Mouse (Mus musculus) heart, postnatal 36 days (tissue): ENCODE measurements around the gene Cideb. TPM values are rescaled to one million over a fixed set of nuclear protein-coding genes. Genes with fewer than 3 reads are reported as not detected.

Experiments
- total RNA-seq, 2 experiments: library from RNA; stranded (reverse); gene quantifications; 2 replicates each; pipeline ENCODE4 v1.2.3; 2021

Cideb gene
- total RNA-seq, 2 experiments from 2014 or later, result 0.64 to 1.6 TPM

Other genes starting within 250 kb of the Cideb start
- not detected for gene Cpne6, start 248.0 kb downstream of the Cideb start, total RNA-seq
- not detected for gene Nrl, start 233.5 kb downstream of the Cideb start, total RNA-seq
- 10 to 100 TPM; 12.9 to 13.2 TPM for gene Pck2, start 218.2 kb downstream of the Cideb start, total RNA-seq
- gene Dcaf11, start 198.5 kb downstream of the Cideb start, total RNA-seq, result 100 to 1,000 TPM; 138 to 148 TPM
- not detected for gene A730061H03Rik, start 198.1 kb downstream of the Cideb start, total RNA-seq
- 100 to 1,000 TPM; 188 to 200 TPM for gene Fitm1, start 182.8 kb downstream of the Cideb start, total RNA-seq
- 100 to 1,000 TPM; 250 to 298 TPM for gene Psme1, start 180.3 kb downstream of the Cideb start, total RNA-seq
- gene Emc9, start 173.2 kb downstream of the Cideb start, total RNA-seq, result 10 to 100 TPM; 59.7 to 63.2 TPM
- gene Psme2, start 167.3 kb downstream of the Cideb start, total RNA-seq, result 100 to 1,000 TPM; 103 to 107 TPM
- 10 to 100 TPM; 29.1 to 35.0 TPM for gene Rnf31, start 166.8 kb downstream of the Cideb start, total RNA-seq
- gene Irf9, start 154.9 kb downstream of the Cideb start, total RNA-seq, result 10 to 100 TPM; 10.6 to 17.7 TPM
- gene Rec8, start 140.4 kb downstream of the Cideb start, total RNA-seq, result under 1 TPM; 0.11 to 0.19 TPM
- gene Ipo4, start 122.5 kb downstream of the Cideb start, total RNA-seq, result 10 to 100 TPM; 54.1 to 62.7 TPM
- gene Gm49378, start 120.6 kb downstream of the Cideb start, total RNA-seq, result 1 to 10 TPM; 3.0 to 3.7 TPM
- gene Tm9sf1, start 114.7 kb downstream of the Cideb start, total RNA-seq, result 10 to 100 TPM; 38.3 to 42.1 TPM
- under 1 TPM; 0.51 to 0.61 TPM for gene Tssk4, start 108.3 kb downstream of the Cideb start, total RNA-seq
- gene Mdp1, start 98.0 kb downstream of the Cideb start, total RNA-seq, result 10 to 100 TPM; 42.6 to 57.7 TPM
- 10 to 100 TPM; 10.8 to 11.0 TPM for gene Gmpr2, start 86.5 kb downstream of the Cideb start, total RNA-seq
- gene Nedd8, start 86.3 kb downstream of the Cideb start, total RNA-seq, result 100 to 1,000 TPM; 242 to 257 TPM
- 10 to 100 TPM in 1 of 2 experiments, 1 to 10 TPM in 1; 10.0 to 12.9 TPM for gene Tinf2, start 76.6 kb downstream of the Cideb start, total RNA-seq
- under 1 TPM; 0.31 to 0.33 TPM for gene Tgm1, start 44.5 kb downstream of the Cideb start, total RNA-seq
- gene Rabggta, start 36.2 kb downstream of the Cideb start, total RNA-seq, result 10 to 100 TPM; 12.7 to 13.3 TPM
- gene Dhrs1, start 12.8 kb downstream of the Cideb start, total RNA-seq, result 10 to 100 TPM; 41.3 to 44.2 TPM
- gene Nop9, start 12.8 kb downstream of the Cideb start, total RNA-seq, result 10 to 100 TPM in 1 of 2 experiments, 1 to 10 TPM in 1; 8.4 to 12.8 TPM
- gene Ltb4r2, start 3.0 kb upstream of the Cideb start, total RNA-seq, result under 1 TPM in 1 of 2 experiments, not detected in 1; 0.19 TPM
- gene Ltb4r1, start 7.5 kb upstream of the Cideb start, total RNA-seq, result under 1 TPM in 1 of 2 experiments, not detected in 1; 0.24 TPM
- 10 to 100 TPM; 18.0 to 21.0 TPM for gene Adcy4, start 25.6 kb upstream of the Cideb start, total RNA-seq
- gene Ripk3, start 30.4 kb upstream of the Cideb start, total RNA-seq, result 1 to 10 TPM; 3.0 to 5.1 TPM
- gene Nfatc4, start 64.7 kb upstream of the Cideb start, total RNA-seq, result 1 to 10 TPM; 5.0 to 5.1 TPM
- gene Nynrin, start 95.6 kb upstream of the Cideb start, total RNA-seq, result 10 to 100 TPM in 1 of 2 experiments, 1 to 10 TPM in 1; 9.5 to 10.5 TPM
- under 1 TPM in 1 of 2 experiments, not detected in 1; 0.19 TPM for gene Cbln3, start 125.9 kb upstream of the Cideb start, total RNA-seq
- gene Khnyn, start 126.5 kb upstream of the Cideb start, total RNA-seq, result 10 to 100 TPM; 13.0 to 14.7 TPM
- 100 to 1,000 TPM; 109 to 116 TPM for gene Sdr39u1, start 141.8 kb upstream of the Cideb start, total RNA-seq
- gene Cma1, start 186.2 kb upstream of the Cideb start, total RNA-seq, result 1 to 10 TPM; 1.5 to 1.7 TPM
- gene Cma2, start 192.5 kb upstream of the Cideb start, total RNA-seq, result not detected